Mouse (Mus musculus) testis, adult 2 months (tissue): ENCODE results near the gene Irs1.

Experiments
- CTCF ChIP-seq: fragments of 200-500 bp; IDR thresholded peaks from 2 replicates; pipeline ENCODE4 v1.5.1; 2012; ENCODE audit warnings: low read depth, mild to moderate bottlenecking, inconsistent platforms, low read length, moderate library complexity; ENCODE audit not compliant: control insufficient read depth, insufficient read depth, insufficient replicate concordance
- POLR2A ChIP-seq: fragments of 200-500 bp; IDR thresholded peaks from 2 replicates; pipeline ENCODE4 v1.6.1; 2012; ENCODE audit warnings: low read depth, mild to moderate bottlenecking, inconsistent platforms, low read length, moderate library complexity; ENCODE audit not compliant: control insufficient read depth

DNA sequence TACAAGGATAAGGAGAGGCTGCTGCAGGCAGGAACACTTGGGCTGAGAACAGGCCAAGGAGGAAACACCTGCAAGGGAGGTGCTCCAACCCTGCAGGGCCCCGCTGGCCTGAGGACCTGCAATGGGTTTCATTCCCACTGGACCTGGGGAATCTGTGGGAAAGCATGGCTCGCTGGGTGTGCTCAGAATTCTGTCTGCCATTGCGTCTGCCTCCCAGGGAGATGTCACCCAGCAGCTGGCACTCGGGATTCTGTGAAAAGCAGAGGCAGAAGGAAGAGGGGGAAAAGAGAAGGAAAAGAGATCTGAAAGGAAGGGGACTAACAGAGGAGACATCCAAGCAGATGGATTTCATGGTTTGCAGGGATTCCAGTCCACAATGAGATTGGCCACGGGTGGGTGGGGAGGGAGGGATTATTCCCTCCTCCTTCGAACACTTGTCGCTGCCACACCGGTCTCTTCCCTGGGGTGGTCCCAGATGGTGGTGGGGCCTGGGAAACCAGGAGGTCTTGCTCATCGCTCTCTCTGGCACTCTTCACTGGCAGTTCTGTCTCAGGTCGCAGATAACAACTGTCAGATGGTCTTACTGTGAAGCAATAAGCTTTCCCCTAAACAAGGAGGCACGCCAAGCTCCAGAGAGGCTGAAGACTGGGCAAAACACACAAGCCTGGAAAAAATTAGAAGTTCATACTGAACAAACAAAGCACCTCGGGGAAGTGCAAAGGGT, 70.4 kb downstream of the Irs1 start:
- no peak for TF ChIP-seq CTCF
- no peak for TF ChIP-seq POLR2A
